Mouse (Mus musculus) heart, postnatal 0 days (tissue): ENCODE results near the gene Plin4. TPM values are rescaled to one million over a fixed set of nuclear protein-coding genes. Genes with fewer than 3 reads are reported as not detected.

Source experiments
- ATAC-seq: fragments of 200-750 bp; cut with Nextera tagmentation; 2 replicates; pipeline ENCODE4 v1.8.0; 2017; ENCODE audit warnings: low read depth, moderate number of reproducible peaks, moderate library complexity; ENCODE audit not compliant: insufficient read depth
- DNase-seq: peaks from one replicate; pipeline ENCODE4 v3.0.0-alpha.2; 2016; ENCODE audit warnings: low spot score
- H3K27ac ChIP-seq: fragments of 300-500 bp; sonication (generic); 2 replicates; pipeline ENCODE4 v1.5.1; 2014; ENCODE audit warnings: low read depth, mild to moderate bottlenecking
- H3K27me3 ChIP-seq: fragments of 300-500 bp; sonication (generic); 2 replicates; pipeline ENCODE4 v1.6.1; 2014; ENCODE audit warnings: low read length, mixed read lengths; ENCODE audit not compliant: control insufficient read depth, insufficient read depth
- H3K36me3 ChIP-seq: fragments of 300-500 bp; sonication (generic); replicated peaks from 2 replicates; pipeline ENCODE4 v1.6.1; 2014; ENCODE audit warnings: low read length, mixed read lengths; ENCODE audit not compliant: control insufficient read depth, insufficient read depth
- H3K4me1 ChIP-seq: fragments of 300-500 bp; sonication (generic); 2 replicates; pipeline ENCODE4 v1.6.1; 2014; ENCODE audit warnings: antibody characterized with exemption; ENCODE audit not compliant: control insufficient read depth, insufficient read depth
- H3K4me2 ChIP-seq: fragments of 300-500 bp; sonication (generic); 2 replicates; pipeline ENCODE4 v1.6.1; 2014; ENCODE audit warnings: low read depth, mild to moderate bottlenecking, low read length, moderate library complexity
- H3K4me3 ChIP-seq: fragments of 300-500 bp; sonication (generic); 2 replicates; pipeline ENCODE4 v1.5.1; 2014; ENCODE audit warnings: low read depth, low read length
- H3K9ac ChIP-seq: fragments of 300-500 bp; sonication (generic); replicated peaks from 2 replicates; pipeline ENCODE4 v1.6.1; 2014; ENCODE audit warnings: low read depth, low read length, mixed read lengths
- H3K9me3 ChIP-seq: fragments of 300-500 bp; sonication (generic); replicated peaks from 2 replicates; pipeline ENCODE4 v1.6.1; 2016; ENCODE audit warnings: low read length; ENCODE audit not compliant: control insufficient read depth
- CTCF ChIP-seq: IDR thresholded peaks from 2 replicates; pipeline ENCODE4 v1.5.1; 2016; ENCODE audit warnings: antibody characterized with exemption, control low read depth, low read depth
- EP300 ChIP-seq: IDR thresholded peaks from 2 replicates; pipeline ENCODE4 v1.6.1; 2016; ENCODE audit warnings: antibody characterized with exemption, low read depth
- WGBS: fragments of 180-500 bp; shearing (Covaris S2); extraction: QIAGEN DNeasy Blood & Tissue Kit; methylation state at CpG from one replicate; pipeline ENCODE4 v1.1.7; 2014; 5-methylcytosine and 5-hydroxymethylcytosine counted together
- polyA plus RNA-seq: library from polyadenylated mRNA; unstranded; fragments of >200 nt; fragmentation: Nextera tagmentation; extraction: Ambion mirVana; gene quantifications from 2 replicates; pipeline ENCODE4 v1.2.1, GENCODE M21; 2015
- total RNA-seq: library from RNA; depleted of rRNA; stranded (reverse); fragments of >200 nt; gene quantifications from 2 replicates; pipeline ENCODE4 v1.2.3, GENCODE M21; 2014; ENCODE audit warnings: low replicate concordance

Gene Plin4
- total and polyA plus RNA-seq, 2 experiments from 2014 or later: 9.4 to 88.5 TPM

DNA sequence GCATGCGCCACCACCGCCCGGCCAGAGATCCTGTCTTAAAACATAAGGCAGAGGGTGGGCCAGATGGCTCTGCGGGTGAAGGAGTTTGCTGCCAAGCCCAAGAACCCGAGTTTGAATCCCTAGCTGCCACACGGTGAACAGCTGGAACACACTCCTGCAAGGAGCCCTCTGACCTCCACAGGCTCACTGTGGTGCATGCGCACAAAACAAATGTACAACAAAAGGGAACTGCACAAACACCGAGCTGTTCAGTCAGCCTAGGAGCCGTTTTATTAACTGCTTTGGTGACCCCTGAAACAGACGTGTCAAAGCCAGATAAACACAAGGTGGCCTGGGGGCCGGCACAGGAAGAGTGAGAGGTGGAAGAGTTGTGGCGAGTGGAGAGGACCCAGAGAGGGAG is 9.8 kb upstream of the Plin4 start:
- DNase-seq (peak; percentile 49), ATAC-seq (no peak; the same call in 1 of the 2 replicates)
- Histone ChIP-seq H3K4me3 (no peak overlapping the region), H3K27me3 (peaks cover 14% of the 10 kb centered on the region), H3K36me3 (no peaks in the 10 kb centered on the region), H3K27ac (peak overlapping the region; percentile 32), H3K4me1 (peaks cover 15% of the 10 kb centered on the region; the same call in 1 of the 2 replicates), H3K9me3 (peaks cover 8% of the 10 kb centered on the region), H3K9ac (no peak overlapping the region), H3K4me2 (peak overlapping the region; percentile 61)
- 37% methylated on average over 12 of the region's 12 CpGs for WGBS
- TF ChIP-seq EP300 (no peak), CTCF (no peak)

GRCm38 (mm10) chr17:56117251-56117710 is 7.7 kb upstream of the Plin4 start, which contains the start of gene Plin5:
Gene Plin5 (minus strand): TSS chr17:56117596.
- no peaks in the 10 kb centered on the region for H3K36me3 ChIP-seq
- no peak within 1 kb of the TSS for H3K27ac ChIP-seq
- peaks cover 15% of the 10 kb centered on the region; the same call in 1 of the 2 replicates for H3K4me1 ChIP-seq
- H3K4me3 ChIP-seq: peak within 1 kb of the TSS; percentile 41
- TF ChIP-seq EP300 (no peak), CTCF (no peak)
- H3K9ac ChIP-seq: peak within 1 kb of the TSS; percentile 1; the same call in 1 of the 2 replicates
- WGBS: 1% methylated on average over 27 of the region's 27 CpGs
- peaks cover 2% of the 10 kb centered on the region for H3K9me3 ChIP-seq
- H3K27me3 ChIP-seq: peaks cover 7% of the 10 kb centered on the region
- DNase-seq: peak; percentile 51
- peak within 1 kb of the TSS; percentile 60 for H3K4me2 ChIP-seq
- ATAC-seq: peak; percentile 76

GRCm38 (mm10) chr17:56116193-56116592 is 6.6 kb upstream of the Plin4 start:
- Histone ChIP-seq H3K36me3 (no peaks in the 10 kb centered on the region), H3K4me3 (no peak overlapping the region), H3K27me3 (peaks cover 5% of the 10 kb centered on the region), H3K4me1 (peaks cover 15% of the 10 kb centered on the region; the same call in 1 of the 2 replicates), H3K9ac (no peak overlapping the region), H3K9me3 (no peaks in the 10 kb centered on the region), H3K4me2 (no peak overlapping the region), H3K27ac (no peak overlapping the region)
- ATAC-seq (no peak), DNase-seq (no peak)
- 67% methylated on average over 10 of the region's 10 CpGs for WGBS
- TF ChIP-seq EP300: no peak
- TF ChIP-seq CTCF: no peak

GRCm38 (mm10) chr17:56112743-56113142 is 3.1 kb upstream of the Plin4 start:
- Histone ChIP-seq H3K36me3 (peaks cover 2% of the 10 kb centered on the region; the same call in 1 of the 2 replicates), H3K4me1 (peaks cover 20% of the 10 kb centered on the region), H3K4me2 (no peak overlapping the region), H3K27me3 (no peaks in the 10 kb centered on the region), H3K9me3 (no peaks in the 10 kb centered on the region), H3K27ac (no peak overlapping the region), H3K4me3 (no peak overlapping the region), H3K9ac (no peak overlapping the region)
- WGBS: 67% methylated on average over 3 of the region's 3 CpGs
- ATAC-seq: no peak
- TF ChIP-seq CTCF: no peak
- no peak for TF ChIP-seq EP300
- DNase-seq: no peak

- WGBS: 52% methylated on average over 5 of the region's 5 CpGs
- Histone ChIP-seq H3K4me1 (peaks cover 15% of the 10 kb centered on the region), H3K4me3 (no peak overlapping the region), H3K4me2 (no peak overlapping the region), H3K36me3 (peaks cover 11% of the 10 kb centered on the region; the same call in 1 of the 2 replicates), H3K9me3 (no peaks in the 10 kb centered on the region), H3K27ac (no peak overlapping the region), H3K27me3 (no peaks in the 10 kb centered on the region), H3K9ac (no peak overlapping the region)
- ATAC-seq: no peak; the same call in 1 of the 2 replicates
- TF ChIP-seq CTCF (peak; percentile 83), EP300 (no peak)
- DNase-seq: peak; percentile 65
These were observed 2.3 kb upstream of the Plin4 start for GRCm38 (mm10) chr17:56111864-56112263.

- H3K36me3 ChIP-seq: peaks cover 12% of the 10 kb centered on the region; the same call in 1 of the 2 replicates
- no peak overlapping the region for H3K4me2 ChIP-seq
- H3K27ac ChIP-seq: peak overlapping the region; percentile 94; the same call in 1 of the 2 replicates
- TF ChIP-seq CTCF (no peak), EP300 (no peak)
- H3K27me3 ChIP-seq: no peaks in the 10 kb centered on the region
- H3K9me3 ChIP-seq: no peaks in the 10 kb centered on the region
- H3K4me3 ChIP-seq: no peak overlapping the region
- 62% methylated on average over 1 of the region's 1 CpGs for WGBS
- H3K4me1 ChIP-seq: peaks cover 14% of the 10 kb centered on the region
- DNase-seq (no peak), ATAC-seq (no peak)
- no peak overlapping the region for H3K9ac ChIP-seq
These were observed 1.4 kb upstream of the Plin4 start for GRCm38 (mm10) chr17:56111021-56111420.
